Mouse (Mus musculus) embryonic facial prominence, embryonic 13.5 days (tissue): ENCODE measurements around the gene Prkcq. TPM values are rescaled to one million over a fixed set of nuclear protein-coding genes. Genes with fewer than 3 reads are reported as not detected.

Experiments used
- ATAC-seq: fragments of 200-750 bp; cut with Nextera tagmentation; 2 replicates; pipeline ENCODE4 v1.8.0; 2017; ENCODE audit warnings: low read depth; ENCODE audit not compliant: insufficient number of reproducible peaks, insufficient read depth, low FRiP score, low TSS enrichment
- H3K27ac ChIP-seq: fragments of 300-500 bp; sonication (generic); 2 replicates; pipeline ENCODE4 v1.5.1; 2015; ENCODE audit warnings: moderate library complexity, mild to moderate bottlenecking, inconsistent platforms
- H3K27me3 ChIP-seq: fragments of 300-500 bp; sonication (generic); 2 replicates; pipeline ENCODE4 v1.6.1; 2015; ENCODE audit warnings: mild to moderate bottlenecking, inconsistent platforms
- H3K36me3 ChIP-seq: fragments of 300-500 bp; sonication (generic); 2 replicates; pipeline ENCODE4 v1.6.1; 2015; ENCODE audit warnings: mild to moderate bottlenecking, inconsistent platforms
- H3K4me1 ChIP-seq: fragments of 300-500 bp; sonication (generic); 2 replicates; pipeline ENCODE4 v1.6.1; 2015; ENCODE audit warnings: inconsistent platforms
- H3K4me2 ChIP-seq: fragments of 300-500 bp; sonication (generic); 2 replicates; pipeline ENCODE4 v1.6.1; 2015; ENCODE audit warnings: moderate library complexity, mild to moderate bottlenecking, inconsistent platforms
- H3K4me3 ChIP-seq: fragments of 300-500 bp; sonication (generic); 2 replicates; pipeline ENCODE4 v1.5.1; 2015; ENCODE audit warnings: mild to moderate bottlenecking, inconsistent platforms
- H3K9ac ChIP-seq: fragments of 300-500 bp; sonication (generic); 2 replicates; pipeline ENCODE4 v1.6.1; 2015; ENCODE audit warnings: mild to moderate bottlenecking, inconsistent platforms
- H3K9me3 ChIP-seq: fragments of 300-500 bp; sonication (generic); 2 replicates; pipeline ENCODE4 v1.6.1; 2016; ENCODE audit warnings: inconsistent platforms
- WGBS: fragments of 180-500 bp; shearing (Covaris S2); methylation state at CpG from one replicate; pipeline ENCODE4 v1.1.7; 2015; ENCODE audit warnings: mixed read lengths; 5-methylcytosine and 5-hydroxymethylcytosine counted together
- polyA plus RNA-seq: library from polyadenylated mRNA; unstranded; fragments of >200 nt; fragmentation: Nextera tagmentation; extraction: Ambion mirVana; gene quantifications from 2 replicates; pipeline ENCODE4 v1.2.1, GENCODE M21; 2015

The Prkcq gene
- 6.9 TPM in 2 replicates for polyA plus RNA-seq

- 2% methylated on average over 51 of the region's 51 CpGs for WGBS
- Histone ChIP-seq H3K4me1 (peaks cover 4% of the 10 kb centered on the region; the same call in 1 of the 2 replicates), H3K4me3 (peak within 1 kb of the TSS; percentile 63), H3K4me2 (peak within 1 kb of the TSS; percentile 85), H3K27me3 (peaks cover 29% of the 10 kb centered on the region), H3K36me3 (no peaks in the 10 kb centered on the region), H3K27ac (no peak within 1 kb of the TSS), H3K9me3 (no peaks in the 10 kb centered on the region), H3K9ac (peak within 1 kb of the TSS; percentile 79)
- ATAC-seq: 0 out of 2 replicates have a peak, but pooled peaks have one; percentile 32
Observed at GRCm38 (mm10) chr2:11171754-11172501, at the start of gene Prkcq. TSS of gene Prkcq (plus strand) at chr2:11172108.

GRCm38 (mm10) chr2:11130881-11131280, 41.0 kb upstream of the Prkcq start:
- ATAC-seq: no peak
- Histone ChIP-seq H3K27me3 (no peaks in the 10 kb centered on the region), H3K9me3 (no peaks in the 10 kb centered on the region), H3K9ac (no peak overlapping the region), H3K4me1 (no peaks in the 10 kb centered on the region), H3K36me3 (no peaks in the 10 kb centered on the region), H3K4me3 (no peak overlapping the region), H3K4me2 (no peak overlapping the region), H3K27ac (no peak overlapping the region)
- 87% methylated on average over 12 of the region's 12 CpGs for WGBS

- WGBS: 56% methylated on average over 6 of the region's 6 CpGs
Observed at GRCm38 (mm10) chr2:11135718-11136117, 36.2 kb upstream of the Prkcq start.

DNA sequence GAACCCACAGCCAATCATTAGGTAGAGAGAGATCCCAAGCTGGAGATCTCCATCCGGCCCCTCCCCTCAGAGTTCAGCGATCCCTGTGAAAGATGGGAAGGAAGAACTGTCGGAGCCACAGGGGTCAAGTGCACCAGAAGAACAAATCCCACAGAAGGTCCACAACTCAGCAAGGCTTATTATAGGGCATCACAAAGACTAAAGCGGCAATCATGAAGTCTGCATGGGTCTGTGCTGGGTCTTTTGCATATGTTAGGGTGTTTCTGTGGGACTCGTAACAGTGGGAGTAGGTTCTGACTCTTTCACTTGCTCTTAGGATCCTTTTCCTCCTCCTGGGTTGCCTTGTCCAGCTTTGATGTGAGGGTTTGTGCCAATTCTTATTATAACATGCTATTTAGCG, 33.8 kb upstream of the Prkcq start:
- no peak overlapping the region for H3K4me3 ChIP-seq
- peaks cover 3% of the 10 kb centered on the region; the same call in 1 of the 2 replicates for H3K9me3 ChIP-seq
- no peak overlapping the region for H3K27ac ChIP-seq
- no peak overlapping the region for H3K4me2 ChIP-seq
- H3K4me1 ChIP-seq: no peaks in the 10 kb centered on the region
- H3K27me3 ChIP-seq: no peaks in the 10 kb centered on the region
- ATAC-seq: no peak
- H3K9ac ChIP-seq: no peak overlapping the region
- WGBS: 93% methylated on average over 6 of the region's 6 CpGs
- H3K36me3 ChIP-seq: no peaks in the 10 kb centered on the region

More at GRCm38 (mm10) chr2:11135718-11136117, 36.2 kb upstream of the Prkcq start:
- Histone ChIP-seq H3K36me3 (no peaks in the 10 kb centered on the region), H3K27me3 (no peaks in the 10 kb centered on the region), H3K4me3 (no peak overlapping the region), H3K4me2 (no peak overlapping the region), H3K9ac (no peak overlapping the region), H3K9me3 (peaks cover 3% of the 10 kb centered on the region; the same call in 1 of the 2 replicates), H3K4me1 (no peaks in the 10 kb centered on the region), H3K27ac (no peak overlapping the region)
- ATAC-seq: no peak

GRCm38 (mm10) chr2:11139518-11140152, 32.3 kb upstream of the Prkcq start:
- Histone ChIP-seq H3K4me1 (no peaks in the 10 kb centered on the region), H3K27ac (no peak overlapping the region), H3K9ac (no peak overlapping the region), H3K36me3 (no peaks in the 10 kb centered on the region), H3K27me3 (no peaks in the 10 kb centered on the region), H3K4me2 (no peak overlapping the region), H3K4me3 (no peak overlapping the region), H3K9me3 (peaks cover 3% of the 10 kb centered on the region; the same call in 1 of the 2 replicates)
- ATAC-seq: no peak
- 74% methylated on average over 1 of the region's 1 CpGs for WGBS

DNA sequence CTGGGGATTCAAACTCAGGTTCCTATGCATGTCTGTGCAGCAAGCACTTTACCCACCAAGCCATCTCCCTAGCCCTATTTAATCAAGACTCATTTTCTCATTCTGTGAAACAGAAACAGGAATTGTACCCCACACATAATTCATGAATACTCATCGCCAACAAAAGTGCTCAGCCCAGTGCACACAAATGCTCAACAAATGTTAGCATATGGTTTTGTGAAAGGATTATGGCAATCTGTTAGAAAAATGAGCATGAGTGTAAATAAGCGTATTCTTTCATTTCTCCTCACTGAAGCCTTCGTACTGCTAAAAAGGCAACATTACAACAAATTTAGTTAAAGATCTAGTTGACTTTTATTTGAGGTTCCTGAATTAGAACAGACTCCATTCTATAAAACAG, 31.5 kb upstream of the Prkcq start:
- 84% methylated on average over 3 of the region's 3 CpGs for WGBS
- ATAC-seq: no peak
- no peaks in the 10 kb centered on the region for H3K36me3 ChIP-seq

DNA sequence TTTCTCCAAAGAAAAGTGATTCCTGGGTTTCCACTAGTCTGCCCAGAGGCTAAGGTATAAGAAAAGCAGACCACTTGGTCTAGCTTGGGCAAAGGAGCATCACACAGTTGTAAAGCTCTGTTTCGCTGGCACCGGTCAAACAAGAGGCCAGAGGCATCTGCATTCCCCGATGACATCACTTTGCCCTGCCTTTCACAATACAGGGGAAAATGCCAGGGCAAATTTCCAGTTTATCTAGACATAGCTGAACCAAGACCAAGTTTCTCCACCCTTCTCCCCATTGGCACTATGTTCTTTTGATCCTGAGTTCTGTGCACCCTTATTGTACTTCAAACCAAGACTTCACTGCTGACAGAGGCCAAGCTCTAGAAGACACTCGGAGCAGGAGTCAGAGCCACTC, 22.8 kb upstream of the Prkcq start:
- ATAC-seq: no peak
- no peaks in the 10 kb centered on the region for H3K27me3 ChIP-seq
- H3K36me3 ChIP-seq: no peaks in the 10 kb centered on the region
- H3K4me1 ChIP-seq: no peaks in the 10 kb centered on the region
- H3K4me2 ChIP-seq: no peak overlapping the region
- WGBS: 91% methylated on average over 4 of the region's 4 CpGs
- no peak overlapping the region for H3K4me3 ChIP-seq
- H3K9ac ChIP-seq: no peak overlapping the region
- no peak overlapping the region for H3K27ac ChIP-seq
- H3K9me3 ChIP-seq: no peaks in the 10 kb centered on the region

More for the DNA sequence above, 31.5 kb upstream of the Prkcq start:
- Histone ChIP-seq H3K4me2 (no peak overlapping the region), H3K27me3 (no peaks in the 10 kb centered on the region), H3K9me3 (peaks cover 3% of the 10 kb centered on the region; the same call in 1 of the 2 replicates), H3K4me1 (no peaks in the 10 kb centered on the region), H3K27ac (no peak overlapping the region), H3K4me3 (no peak overlapping the region), H3K9ac (no peak overlapping the region)

GRCm38 (mm10) chr2:11150975-11151374, 20.9 kb upstream of the Prkcq start:
- H3K4me3 ChIP-seq: no peak overlapping the region
- H3K27me3 ChIP-seq: no peaks in the 10 kb centered on the region
- WGBS: 66% methylated on average over 7 of the region's 7 CpGs
- H3K9ac ChIP-seq: no peak overlapping the region
- H3K4me2 ChIP-seq: no peak overlapping the region
- H3K4me1 ChIP-seq: no peaks in the 10 kb centered on the region
- H3K36me3 ChIP-seq: no peaks in the 10 kb centered on the region
- ATAC-seq: no peak
- no peaks in the 10 kb centered on the region for H3K9me3 ChIP-seq
- H3K27ac ChIP-seq: no peak overlapping the region

GRCm38 (mm10) chr2:11151655-11152323, 20.1 kb upstream of the Prkcq start:
- no peak for ATAC-seq
- Histone ChIP-seq H3K4me1 (no peaks in the 10 kb centered on the region), H3K36me3 (no peaks in the 10 kb centered on the region), H3K9me3 (no peaks in the 10 kb centered on the region), H3K27me3 (no peaks in the 10 kb centered on the region), H3K27ac (no peak overlapping the region), H3K9ac (no peak overlapping the region), H3K4me2 (no peak overlapping the region), H3K4me3 (no peak overlapping the region)
- 78% methylated on average over 6 of the region's 6 CpGs for WGBS

DNA sequence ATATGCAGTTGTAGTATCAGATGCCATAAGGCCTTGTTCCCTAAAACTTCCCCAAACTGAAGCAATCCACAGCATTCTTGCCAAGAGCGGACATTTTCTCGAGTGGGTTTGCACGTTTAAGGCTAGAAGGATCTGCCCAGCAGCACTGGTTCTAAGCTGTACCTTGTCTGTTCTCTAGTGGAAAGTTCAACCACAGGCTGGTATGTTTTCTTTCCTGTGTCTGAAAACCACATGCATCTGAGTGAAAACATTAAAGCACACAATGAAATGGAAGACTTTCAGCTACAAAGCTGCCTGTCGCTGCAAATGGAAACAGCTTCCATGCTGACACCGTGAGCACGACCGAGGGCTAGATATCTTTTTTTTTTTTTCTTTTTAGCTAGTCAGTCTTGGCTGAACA, 12.3 kb upstream of the Prkcq start:
- no peak overlapping the region for H3K27ac ChIP-seq
- H3K4me3 ChIP-seq: no peak overlapping the region
- H3K9me3 ChIP-seq: no peaks in the 10 kb centered on the region
- H3K9ac ChIP-seq: no peak overlapping the region
- WGBS: 85% methylated on average over 7 of the region's 7 CpGs
- no peaks in the 10 kb centered on the region for H3K27me3 ChIP-seq
- H3K36me3 ChIP-seq: no peaks in the 10 kb centered on the region
- H3K4me2 ChIP-seq: no peak overlapping the region
- no peak for ATAC-seq
- peaks cover 4% of the 10 kb centered on the region; the same call in 1 of the 2 replicates for H3K4me1 ChIP-seq

DNA sequence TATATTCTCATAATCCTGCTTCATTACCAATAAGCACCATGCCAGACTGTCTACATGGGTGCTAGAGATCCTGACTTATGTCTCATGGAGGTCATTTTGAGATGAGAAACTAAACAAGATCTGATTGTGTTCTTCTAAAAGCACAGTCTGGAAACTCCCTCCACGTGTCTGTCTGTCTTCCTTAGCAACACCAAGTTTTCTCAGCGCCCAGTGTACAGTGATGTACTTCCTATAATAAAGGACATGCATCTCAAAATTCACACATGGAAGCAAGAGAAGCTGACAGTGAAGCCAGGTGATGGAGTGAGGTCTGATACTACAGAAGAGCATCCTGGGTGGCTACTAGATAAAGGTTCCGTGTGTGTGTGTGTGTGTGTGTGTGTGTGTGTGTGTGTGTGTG, 11.2 kb upstream of the Prkcq start:
- H3K27me3 ChIP-seq: no peaks in the 10 kb centered on the region
- no peak overlapping the region for H3K4me3 ChIP-seq
- no peaks in the 10 kb centered on the region for H3K9me3 ChIP-seq
- WGBS: 86% methylated on average over 3 of the region's 3 CpGs
- H3K4me1 ChIP-seq: peaks cover 4% of the 10 kb centered on the region; the same call in 1 of the 2 replicates
- ATAC-seq: no peak
- H3K9ac ChIP-seq: no peak overlapping the region
- H3K36me3 ChIP-seq: no peaks in the 10 kb centered on the region
- H3K27ac ChIP-seq: no peak overlapping the region
- H3K4me2 ChIP-seq: no peak overlapping the region
